Mouse (Mus musculus): ENCODE measurements around the gene Mybbp1a. TPM values are rescaled to one million over a fixed set of nuclear protein-coding genes. Genes with fewer than 3 reads are reported as not detected.

Mybbp1a gene
- total RNA-seq, 4 experiments from 2014 or later, result 48.1 to 54.6 (median 51.3) TPM

- peak in 1 of 2 experiments; percentile 7 for DNase-seq (ENCODE audit: low spot score in 2 of 2)
Measured at GRCm38 (mm10) chr11:72440597-72440964, 574 bp upstream of the Mybbp1a start.

- DNase-seq (ENCODE audit: low spot score in 2 of 2), result peak in 1 of 2 experiments; percentile 8
Measured at GRCm38 (mm10) chr11:72446311-72447105, 5.4 kb downstream of the Mybbp1a start.

- no peak for DNase-seq (ENCODE audit: low spot score in 2 of 2)
Measured at GRCm38 (mm10) chr11:72447475-72447874, 6.3 kb downstream of the Mybbp1a start.

- no peak for DNase-seq (ENCODE audit: low spot score in 2 of 2)
Measured at GRCm38 (mm10) chr11:72452140-72452665, 11.0 kb downstream of the Mybbp1a start.

- no peak for DNase-seq (ENCODE audit: low spot score in 2 of 2)
Measured at GRCm38 (mm10) chr11:72453105-72453953, 12.2 kb downstream of the Mybbp1a start.

GRCm38 (mm10) chr11:72455694-72456093 is 14.5 kb downstream of the Mybbp1a start:
- DNase-seq (ENCODE audit: low spot score in 2 of 2), result peak in 1 of 2 experiments; percentile 85

- no peak for DNase-seq (ENCODE audit: low spot score in 2 of 2)
Measured at GRCm38 (mm10) chr11:72457995-72458496, 16.9 kb downstream of the Mybbp1a start.

GRCm38 (mm10) chr11:72458502-72458901 is 17.3 kb downstream of the Mybbp1a start:
- DNase-seq (ENCODE audit: low spot score in 2 of 2), result no peak

GRCm38 (mm10) chr11:72461500-72461981 is 20.4 kb downstream of the Mybbp1a start:
- no peak for DNase-seq (ENCODE audit: low spot score in 2 of 2)

- DNase-seq (ENCODE audit: low spot score in 2 of 2), result no peak
Measured at GRCm38 (mm10) chr11:72464821-72465220, 23.7 kb downstream of the Mybbp1a start.

GRCm38 (mm10) chr11:72465978-72466693 is 25.0 kb downstream of the Mybbp1a start:
- no peak for DNase-seq (ENCODE audit: low spot score in 2 of 2)

- DNase-seq (ENCODE audit: low spot score in 2 of 2), result no peak
Measured at GRCm38 (mm10) chr11:72466694-72467507, 25.7 kb downstream of the Mybbp1a start.

GRCm38 (mm10) chr11:72468525-72468924 is 27.4 kb downstream of the Mybbp1a start:
- no peak for DNase-seq (ENCODE audit: low spot score in 2 of 2)

- peak in 1 of 2 experiments; percentile 52 for DNase-seq (ENCODE audit: low spot score in 2 of 2)
Measured at GRCm38 (mm10) chr11:72469217-72469616, 28.1 kb downstream of the Mybbp1a start.

GRCm38 (mm10) chr11:72470004-72470403 is 28.8 kb downstream of the Mybbp1a start:
- DNase-seq (ENCODE audit: low spot score in 2 of 2), result no peak

GRCm38 (mm10) chr11:72471381-72471780 is 30.2 kb downstream of the Mybbp1a start:
- no peak for DNase-seq (ENCODE audit: low spot score in 2 of 2)

GRCm38 (mm10) chr11:72473540-72473939 is 32.4 kb downstream of the Mybbp1a start:
- DNase-seq (ENCODE audit: low spot score in 2 of 2), result no peak

GRCm38 (mm10) chr11:72474926-72475325 is 33.8 kb downstream of the Mybbp1a start:
- DNase-seq (ENCODE audit: low spot score in 2 of 2), result no peak

GRCm38 (mm10) chr11:72475408-72475807 is 34.3 kb downstream of the Mybbp1a start:
- DNase-seq (ENCODE audit: low spot score in 2 of 2), result no peak

GRCm38 (mm10) chr11:72476074-72476625 is 35.0 kb downstream of the Mybbp1a start:
- no peak for DNase-seq (ENCODE audit: low spot score in 2 of 2)
